Mouse (Mus musculus): ENCODE measurements around the gene Kcnn3. TPM values are rescaled to one million over a fixed set of nuclear protein-coding genes. Genes with fewer than 3 reads are reported as not detected.

Gene Kcnn3
- polyA plus RNA-seq, 1 experiment = 15.8 TPM

DNA sequence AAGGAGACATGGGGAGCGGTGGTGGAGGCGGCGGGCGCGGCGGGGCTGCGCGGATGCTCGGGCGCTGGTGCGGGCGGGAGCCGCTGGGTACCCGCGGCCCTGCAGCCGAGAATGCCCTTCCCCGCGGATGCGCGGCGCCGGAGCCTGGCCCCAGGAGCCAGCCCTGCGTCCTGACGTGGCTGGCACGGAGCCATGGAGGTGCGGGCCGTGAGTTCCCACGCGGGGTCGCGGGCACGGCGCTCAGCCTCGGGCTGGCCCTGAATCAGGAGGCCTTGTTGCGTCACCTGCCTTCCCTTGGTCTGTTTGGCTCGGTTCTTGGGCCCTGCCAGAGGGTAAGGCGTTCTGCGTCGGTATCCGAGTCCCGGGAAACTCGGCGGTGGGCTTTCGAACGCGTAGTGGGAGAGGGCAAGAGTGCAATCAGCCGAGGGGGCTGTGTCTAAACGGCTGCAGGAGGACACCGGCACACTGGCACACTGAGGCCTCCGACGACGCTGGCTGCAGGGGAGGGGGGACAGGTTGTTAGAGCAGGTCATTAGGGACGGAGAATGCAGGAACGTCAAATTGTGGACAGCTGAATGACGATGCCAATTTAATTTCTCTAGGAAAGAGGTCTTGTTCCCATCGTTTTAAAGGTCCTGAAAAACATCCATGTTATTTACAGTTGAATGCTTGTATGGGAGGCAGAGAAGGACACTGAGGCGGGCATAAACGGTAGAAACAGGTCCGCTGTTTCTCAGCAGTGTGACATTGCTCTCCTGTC lies 195.4 kb downstream of the Kcnn3 start:
- DNase-seq (ENCODE audit: extremely low spot score in 1 of 2, low spot score in 1 of 2) = peak; percentile 29 to 57

DNA sequence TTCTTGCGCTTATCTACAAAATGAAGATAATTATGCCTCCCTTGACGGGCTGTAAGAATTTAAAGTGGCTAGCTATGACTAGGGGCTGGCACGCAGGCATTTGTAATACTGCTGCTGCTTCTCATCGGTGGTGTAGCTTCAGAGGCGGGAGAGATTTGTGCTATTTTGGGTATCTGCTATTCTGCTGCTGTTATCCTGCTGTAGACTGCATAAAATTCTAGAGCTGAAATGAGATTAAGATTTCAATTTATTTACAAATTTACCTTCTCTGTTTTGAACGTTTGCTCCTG lies 195.9 kb downstream of the Kcnn3 start:
- DNase-seq (ENCODE audit: extremely low spot score in 1 of 2, low spot score in 1 of 2) = peak in 1 of 2 experiments; percentile 42

DNA sequence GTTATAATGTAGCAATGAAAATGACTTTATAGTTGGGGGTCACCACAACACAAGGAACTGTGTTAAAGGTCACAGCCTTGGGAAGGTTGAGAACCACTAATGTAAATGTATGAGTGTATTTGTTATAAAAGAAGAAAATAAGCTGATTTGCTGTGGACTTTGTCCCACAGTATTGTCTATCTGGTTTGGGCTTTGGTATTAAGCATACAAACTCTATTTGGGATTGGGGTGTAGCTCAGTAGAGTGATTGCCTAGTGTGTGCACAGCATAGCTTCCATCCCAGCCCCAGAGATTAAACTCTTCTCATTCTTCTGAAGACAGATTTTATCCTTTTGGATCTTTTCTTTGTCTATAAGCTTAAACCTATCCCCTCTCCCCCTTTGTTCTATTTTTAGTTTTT lies 202.1 kb downstream of the Kcnn3 start:
- DNase-seq (ENCODE audit: extremely low spot score in 1 of 2, low spot score in 1 of 2) = no peak

DNA sequence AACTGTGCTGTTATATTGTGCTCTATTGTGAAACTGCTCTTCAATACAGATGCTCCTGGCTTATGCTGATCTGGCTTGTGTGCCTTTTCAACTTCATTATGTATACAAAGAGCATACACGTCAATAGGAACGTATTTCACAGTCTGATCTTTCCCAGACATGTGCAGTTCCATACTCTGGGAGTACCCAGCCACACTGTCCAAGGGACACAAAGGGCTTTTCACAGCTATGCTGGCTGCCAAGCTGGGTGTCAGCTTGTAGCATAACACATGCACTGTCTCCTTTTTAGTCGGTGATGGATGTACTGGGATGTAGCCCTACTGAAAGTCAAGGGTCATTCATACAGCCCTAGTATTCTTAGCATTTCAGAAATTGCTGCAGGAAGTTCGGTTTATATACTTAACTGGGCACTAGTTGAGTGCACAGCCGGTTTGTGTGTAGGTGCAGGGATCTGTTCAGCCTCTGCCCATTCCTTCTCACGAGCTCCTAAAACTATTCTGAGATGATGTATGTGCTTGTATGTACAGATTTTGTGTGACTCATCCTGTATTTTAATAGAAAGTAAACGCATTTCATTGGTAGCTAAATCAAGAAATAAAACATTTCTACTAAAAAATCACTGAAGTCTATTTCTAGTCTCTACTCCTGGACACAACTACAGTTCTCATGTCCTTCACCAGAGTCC lies 203.6 kb downstream of the Kcnn3 start:
- no peak for DNase-seq (ENCODE audit: extremely low spot score in 1 of 2, low spot score in 1 of 2)

Other genes with a start within 250 kb of the Kcnn3 start
- 90.0 and 93.9 TPM in 2 replicates for gene Slc50a1, start 249.6 kb upstream of the Kcnn3 start, polyA plus RNA-seq (2012; rRNA removed)
- gene Efna1, start 239.0 kb upstream of the Kcnn3 start, polyA plus RNA-seq (2012; rRNA removed) = 7.3 and 7.9 TPM in 2 replicates
- gene Efna3, start 197.2 kb upstream of the Kcnn3 start, polyA plus RNA-seq (2012; rRNA removed) = 68.0 and 78.5 TPM in 2 replicates
- gene Efna4, start 182.1 kb upstream of the Kcnn3 start, polyA plus RNA-seq (2012; rRNA removed) = 0.76 and 1.2 TPM in 2 replicates
- 148 and 157 TPM in 2 replicates for gene Adam15, start 170.2 kb upstream of the Kcnn3 start, polyA plus RNA-seq (2012; rRNA removed)
- gene Dcst2, start 158.2 kb upstream of the Kcnn3 start, polyA plus RNA-seq (2012; rRNA removed) = 0.68 and 0.86 TPM in 2 replicates
- gene Dcst1, start 154.9 kb upstream of the Kcnn3 start, polyA plus RNA-seq (2012; rRNA removed) = 0.08 TPM in 2 replicates
- gene Zbtb7b, start 125.4 kb upstream of the Kcnn3 start, polyA plus RNA-seq (2012; rRNA removed) = 15.2 and 15.3 TPM in 2 replicates
- gene Lenep, start 117.4 kb upstream of the Kcnn3 start, polyA plus RNA-seq (2012; rRNA removed) = 5.1 and 6.3 TPM in 2 replicates
- 43.7 and 47.7 TPM in 2 replicates for gene Flad1, start 108.3 kb upstream of the Kcnn3 start, polyA plus RNA-seq (2012; rRNA removed)
- 7.1 TPM in 2 replicates for gene Cks1b, start 101.8 kb upstream of the Kcnn3 start, polyA plus RNA-seq (2012; rRNA removed)
- gene Shc1, start 101.7 kb upstream of the Kcnn3 start, polyA plus RNA-seq (2012; rRNA removed) = 18.2 and 18.6 TPM in 2 replicates
- gene Pygo2, start 90.0 kb upstream of the Kcnn3 start, polyA plus RNA-seq (2012; rRNA removed) = 42.5 and 51.0 TPM in 2 replicates
- gene Pbxip1, start 83.5 kb upstream of the Kcnn3 start, polyA plus RNA-seq (2012; rRNA removed) = 34.8 and 38.9 TPM in 2 replicates
- 69.0 and 76.7 TPM in 2 replicates for gene Pmvk, start 65.6 kb upstream of the Kcnn3 start, polyA plus RNA-seq (2012; rRNA removed)
- 99.0 and 108 TPM in 2 replicates for gene Adar, start 194.9 kb downstream of the Kcnn3 start, polyA plus RNA-seq (2012; rRNA removed)
- 24.8 and 26.7 TPM in 2 replicates for gene Chrnb2, start 244.5 kb downstream of the Kcnn3 start, polyA plus RNA-seq (2012; rRNA removed)